Mouse (Mus musculus) thymus, adult 2 months (tissue): ENCODE data around the gene Mybpc2.

ENCODE experiments used
- CTCF ChIP-seq: fragments of 200-500 bp; IDR thresholded peaks from 2 replicates; pipeline ENCODE4 v1.5.1; 2012; ENCODE audit warnings: mild to moderate bottlenecking, control low read depth, low read length, moderate library complexity, borderline replicate concordance; ENCODE audit not compliant: control insufficient read depth, poor library complexity, insufficient read depth; ENCODE audit errors: extremely low read depth
- POLR2A ChIP-seq: fragments of 200-500 bp; IDR thresholded peaks from 2 replicates; pipeline ENCODE4 v1.6.1; 2012; ENCODE audit warnings: mild to moderate bottlenecking, low read length, control low read depth, moderate library complexity; ENCODE audit not compliant: control insufficient read depth, poor library complexity, insufficient read depth; ENCODE audit errors: extremely low read depth

DNA sequence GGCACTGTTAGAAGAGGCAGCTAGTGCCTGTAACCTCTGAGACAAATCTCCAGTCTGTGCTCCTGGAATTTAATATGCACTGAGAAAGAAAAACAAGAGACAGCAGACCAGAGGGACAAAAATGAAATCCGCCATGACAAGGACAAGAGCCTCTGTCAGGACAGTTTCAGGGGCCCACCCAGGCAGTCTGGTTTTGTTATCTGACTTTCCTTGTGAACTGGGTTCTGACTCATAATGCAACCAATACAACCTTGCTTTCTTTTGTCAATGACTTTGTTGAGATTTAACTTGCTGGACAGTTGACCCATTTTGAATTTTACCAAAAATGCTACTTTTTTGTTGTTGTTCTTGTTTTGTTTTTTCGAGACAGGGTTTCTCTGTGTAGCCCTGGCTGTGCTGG lies 33.2 kb upstream of the Mybpc2 start:
- TF ChIP-seq CTCF (no peak), POLR2A (no peak)
